Mouse (Mus musculus) layer of hippocampus, postnatal 10 days (tissue): ENCODE measurements at regions not wholly inside any gene's neighbourhood (a gene's known extent, or its start where the extent isn't known, plus 50 kb on each side); places are given as distances from the start of the nearest gene placed in this dataset.

Source experiments
- DNase-seq, 2 experiments: peaks; one replicate each; pipeline ENCODE4 v3.0.0; 2021; ENCODE audit warnings: low spot score in 2 of 2

DNA sequence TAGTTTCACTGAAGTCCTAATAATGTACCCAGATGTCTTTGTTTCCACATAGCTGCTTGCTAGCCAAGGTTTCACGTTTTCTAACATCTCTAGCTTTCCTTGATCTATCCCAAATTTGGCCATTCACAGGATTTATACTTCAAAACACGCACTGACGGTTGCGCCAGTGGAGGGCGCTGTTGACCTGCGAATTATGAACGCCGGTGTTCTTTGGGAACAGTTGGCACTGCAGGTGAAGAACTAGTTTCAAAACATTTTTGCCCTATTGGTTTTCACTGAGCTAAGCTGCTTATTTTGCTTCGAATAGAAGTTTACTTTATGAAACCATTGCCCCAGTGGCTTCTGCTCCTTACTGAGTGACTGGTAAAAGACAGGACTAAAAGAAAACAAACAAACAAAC, 76.7 kb upstream of the Slitrk3 start:
- DNase-seq, result peak; percentile 14 to 51

DNA sequence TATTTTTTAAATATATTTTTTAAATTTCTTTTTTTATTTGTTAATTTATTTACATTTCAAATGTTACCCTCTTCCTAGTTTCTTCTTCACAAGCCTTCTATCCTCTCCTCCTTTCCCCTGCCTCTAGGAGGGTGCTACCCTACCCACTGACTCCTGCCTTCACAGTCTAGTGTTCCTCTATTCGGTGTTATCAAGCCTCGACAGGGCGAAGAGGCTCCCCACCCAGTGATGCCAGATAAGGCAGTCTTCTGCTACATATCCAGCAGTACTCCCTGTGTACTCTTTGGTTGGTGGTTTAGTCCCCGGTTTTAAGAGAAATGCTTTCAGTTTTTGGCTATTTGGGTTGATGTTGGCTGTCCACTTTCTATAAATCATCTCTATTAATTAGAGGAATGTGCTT, 67.5 kb upstream of the Slitrk3 start:
- DNase-seq, result no peak

DNA sequence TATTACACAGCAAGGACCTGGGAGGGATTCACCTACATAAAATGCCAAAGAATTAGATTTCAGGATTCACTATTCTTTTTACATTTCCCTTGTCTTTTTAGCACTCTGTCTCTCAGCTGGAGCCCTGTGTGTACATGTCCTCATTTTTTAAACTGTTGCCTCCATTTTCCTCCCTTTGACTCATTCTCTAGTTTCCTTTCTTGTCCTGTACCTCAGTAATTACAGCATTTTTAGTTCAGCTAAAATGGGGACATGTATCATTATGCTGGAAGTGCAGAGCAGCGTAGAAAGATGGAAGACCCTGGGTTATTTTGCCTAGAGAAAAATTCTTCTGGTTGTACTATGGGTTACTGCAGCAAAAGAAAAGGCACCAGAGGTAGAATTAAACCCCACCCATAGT, 51.5 kb upstream of the Slitrk3 start:
- no peak for DNase-seq
